Mouse (Mus musculus) thymus, postnatal 14 days (tissue): ENCODE data around the gene Kctd17.

ENCODE experiments used
- DNase-seq: peaks from one replicate; pipeline ENCODE4 v3.0.0; 2021

The Kctd17 gene

GRCm38 (mm10) chr15:78487066-78487465 lies 58.7 kb downstream of the Kctd17 start:
- no peak for DNase-seq
